Mouse (Mus musculus) c-Kit-positive CD71-positive TER-119-positive erythroid progenitor cells, embryonic 14.5 days (primary cell): ENCODE measurements at regions not wholly inside any gene's neighbourhood (a gene's known extent, or its start where the extent isn't known, plus 50 kb on each side); places are given as distances from the start of the nearest gene placed in this dataset.
A peak's percentile ranks its signal among the peaks of the same experiment; 100 is the strongest.

Experiments
- DNase-seq: peaks from one replicate; pipeline ENCODE4 v3.0.0-alpha.2; 2013; ENCODE audit warnings: low spot score

- no peak for DNase-seq
These were observed 131.1 kb downstream of the Gm9733 start for GRCm38 (mm10) chr3:15200990-15201389.

DNA sequence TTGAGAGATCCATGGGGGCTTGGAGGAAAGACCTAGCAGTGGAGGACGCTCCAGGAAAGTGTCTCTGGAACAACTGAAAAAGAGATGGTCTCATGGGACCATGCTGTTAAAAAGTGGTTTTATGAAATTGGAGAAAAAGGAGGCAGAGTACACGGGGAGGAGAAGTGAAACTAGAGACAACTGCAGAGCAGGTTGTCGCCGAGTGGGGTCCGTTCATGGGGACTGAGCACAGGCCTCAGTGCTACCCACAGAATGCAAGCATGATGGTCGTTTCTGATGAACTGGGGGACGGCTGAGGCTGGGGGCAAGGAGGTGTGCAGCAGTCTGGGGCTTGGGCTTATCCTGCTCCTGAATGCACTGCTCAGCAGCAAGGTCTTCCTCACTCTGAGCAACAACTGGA lies 129.3 kb downstream of the Gm9733 start:
- no peak for DNase-seq

- DNase-seq = no peak
These were observed 126.6 kb downstream of the Gm9733 start for GRCm38 (mm10) chr3:15205266-15206229.

DNA sequence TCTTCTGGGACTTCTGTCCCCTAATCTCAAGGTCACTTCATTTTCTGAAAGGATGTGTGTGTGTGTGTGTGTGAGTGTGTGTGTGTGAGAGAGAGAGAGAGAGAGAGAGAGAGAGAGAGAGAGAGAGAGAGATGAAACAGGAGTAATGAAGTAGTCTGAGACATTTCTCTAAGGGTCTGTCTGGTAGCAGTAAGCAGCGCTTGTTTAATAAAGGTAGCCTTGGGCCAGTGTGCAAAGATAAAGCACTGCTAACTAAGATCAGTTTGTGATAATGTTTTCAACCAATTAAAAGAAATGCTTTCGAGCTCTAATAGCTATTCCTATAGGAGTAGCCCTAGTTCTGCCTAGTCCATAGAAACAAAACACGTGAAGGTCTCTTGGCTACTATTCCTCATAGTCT lies 119.7 kb downstream of the Gm9733 start:
- DNase-seq = no peak

DNA sequence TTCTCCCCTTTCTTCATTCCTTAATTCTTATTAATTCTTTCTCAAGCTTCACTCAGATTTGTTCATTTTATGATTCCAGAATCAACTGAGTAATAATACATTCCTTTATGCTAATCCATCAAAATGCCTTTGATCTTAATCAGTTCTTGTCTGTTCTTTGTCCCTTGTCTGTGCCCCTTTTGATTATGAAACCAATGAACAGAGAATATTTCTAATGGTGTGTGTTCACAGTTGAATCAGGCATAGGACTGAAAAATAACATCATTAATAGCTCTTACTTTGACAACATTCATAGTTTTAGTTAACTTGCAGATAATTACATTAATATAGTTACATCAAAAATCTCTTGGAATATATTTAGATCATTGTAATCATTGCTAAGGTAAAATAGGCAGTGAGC lies 114.5 kb downstream of the Gm9733 start:
- no peak for DNase-seq

DNA sequence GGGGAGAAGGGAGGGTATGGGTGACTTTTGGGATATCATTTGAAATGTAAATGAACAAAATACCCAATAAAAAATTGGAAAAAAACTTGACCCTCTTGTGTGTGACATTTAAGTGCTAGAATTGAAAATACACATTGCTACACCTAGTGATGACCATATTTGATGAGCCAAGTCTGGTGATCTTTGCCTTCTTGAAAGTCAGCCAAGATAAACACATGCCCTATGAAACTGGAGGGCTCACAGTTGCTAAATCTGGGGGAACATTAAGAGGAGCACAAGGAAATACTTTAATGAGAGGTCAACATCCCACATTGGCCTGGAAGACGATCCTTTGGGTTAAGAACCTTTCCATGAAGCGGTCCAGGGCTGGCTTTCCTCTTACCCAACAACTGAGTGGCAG lies 112.8 kb downstream of the Gm9733 start:
- no peak for DNase-seq

DNA sequence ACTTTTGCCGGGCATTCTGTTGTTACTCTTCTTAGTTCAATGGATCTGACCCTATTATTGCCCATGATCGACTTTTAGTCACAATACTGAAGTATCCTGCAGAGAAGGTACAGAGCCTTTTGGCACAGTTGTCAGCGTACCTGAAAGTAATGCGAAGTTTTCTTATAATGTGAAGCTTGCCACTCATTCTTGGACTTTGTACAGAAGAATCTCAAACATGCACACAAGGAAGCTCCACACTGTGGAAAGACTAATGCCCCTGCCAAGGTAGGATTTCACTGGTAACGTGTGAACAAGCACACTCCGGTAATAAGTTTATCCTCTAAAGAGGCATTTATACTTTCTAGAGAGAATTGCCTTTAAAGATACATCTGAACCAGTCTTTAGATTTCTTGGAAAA lies 108.8 kb downstream of the Gm9733 start:
- DNase-seq = no peak

- no peak for DNase-seq
These were observed 107.7 kb downstream of the Gm9733 start for GRCm38 (mm10) chr3:15224452-15224851.

GRCm38 (mm10) chr3:15228641-15229040 lies 103.5 kb downstream of the Gm9733 start:
- DNase-seq = no peak

- DNase-seq = no peak
These were observed 101.9 kb downstream of the Gm9733 start for GRCm38 (mm10) chr3:15230204-15230603.

- DNase-seq = no peak
These were observed 100.7 kb downstream of the Gm9733 start for GRCm38 (mm10) chr3:15231433-15231832.

- no peak for DNase-seq
These were observed 94.2 kb downstream of the Gm9733 start for GRCm38 (mm10) chr3:15237817-15238432.

DNA sequence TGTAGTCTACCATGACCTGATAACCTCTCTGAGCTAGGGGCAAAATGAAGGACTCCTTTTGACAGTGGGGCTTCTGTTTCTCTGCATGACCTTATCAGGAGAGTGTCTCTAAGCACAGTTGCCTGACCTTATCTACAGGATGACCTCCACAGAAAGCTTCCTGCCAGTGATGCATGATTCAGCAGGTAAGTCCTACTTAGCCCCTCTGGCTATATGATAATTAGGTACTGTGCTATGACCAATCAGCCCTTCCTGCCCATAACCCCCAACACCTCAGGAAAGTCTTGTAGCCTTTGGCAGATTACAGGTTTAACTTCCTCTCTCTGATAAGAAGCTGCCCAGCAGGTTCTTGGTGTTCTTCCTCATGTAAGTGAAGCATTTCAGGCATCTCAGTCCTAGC lies 89.7 kb downstream of the Gm9733 start:
- no peak for DNase-seq

- DNase-seq = no peak
These were observed 88.5 kb downstream of the Gm9733 start for GRCm38 (mm10) chr3:15243584-15243983.

- peak; percentile 46 for DNase-seq
These were observed 87.1 kb downstream of the Gm9733 start for GRCm38 (mm10) chr3:15244999-15245398.
